Mouse (Mus musculus) thymus, adult 2 months (tissue): ENCODE measurements at regions not wholly inside any gene's neighbourhood (a gene's known extent, or its start where the extent isn't known, plus 50 kb on each side); places are given as distances from the start of the nearest gene placed in this dataset.

Experiments used
- CTCF ChIP-seq: fragments of 200-500 bp; IDR thresholded peaks from 2 replicates; pipeline ENCODE4 v1.5.1; 2012; ENCODE audit warnings: mild to moderate bottlenecking, control low read depth, low read length, moderate library complexity, borderline replicate concordance; ENCODE audit not compliant: control insufficient read depth, poor library complexity, insufficient read depth; ENCODE audit errors: extremely low read depth
- POLR2A ChIP-seq: fragments of 200-500 bp; IDR thresholded peaks from 2 replicates; pipeline ENCODE4 v1.6.1; 2012; ENCODE audit warnings: mild to moderate bottlenecking, low read length, control low read depth, moderate library complexity; ENCODE audit not compliant: control insufficient read depth, poor library complexity, insufficient read depth; ENCODE audit errors: extremely low read depth

GRCm38 (mm10) chr3:21864391-21864790 lies 212.1 kb upstream of the Tbl1xr1 start:
- TF ChIP-seq CTCF (no peak), POLR2A (no peak)
